Mouse (Mus musculus): ENCODE results near the gene Tmem183a.

GRCm38 (mm10) chr1:134347791-134348190, 14.0 kb downstream of the Tmem183a start:
- TF ChIP-seq GABPA (IDR thresholded peaks at IDR 0.05; ENCODE audit: insufficient replicate concordance, low read depth, low read length) (no peak), EP300 (IDR thresholded peaks at IDR 0.05; ENCODE audit: low read length) (no peak), NELFE (IDR thresholded peaks at IDR 0.05; ENCODE audit: low read depth, low read length) (no peak), CTCF (conservative IDR thresholded peaks at IDR 0.05 in 1 of 2, IDR thresholded peaks at IDR 0.05 in 1 of 2; ENCODE audit: low read depth in 2 of 2, low read length in 2 of 2) (no peak), TCF12 (IDR thresholded peaks at IDR 0.05; ENCODE audit: low read depth, low read length) (no peak), POLR2A (IDR thresholded peaks at IDR 0.05; ENCODE audit: low read depth, low read length) (no peak), ZNF384 (IDR thresholded peaks at IDR 0.05; ENCODE audit: low read depth, low read length) (no peak), CHD1 (IDR thresholded peaks at IDR 0.05; ENCODE audit: low read depth, low read length) (no peak), ELF1 (IDR thresholded peaks at IDR 0.05; ENCODE audit: low read depth, low read length) (no peak), USF1 (IDR thresholded peaks at IDR 0.05; ENCODE audit: low read depth, low read length) (no peak), ETS1 (conservative IDR thresholded peaks at IDR 0.05; ENCODE audit: low read depth, low read length) (no peak)

Data from CH12.LX (cell line).